Comparison of ENCODE assay signal across 8 mouse cellular contexts in genomic region chr5:142723520-142724133, GRCm38 (mm10). TPM values are rescaled to one million over a fixed set of nuclear protein-coding genes. Genes with fewer than 3 reads are reported as not detected.
A peak's percentile ranks its signal among the peaks of the same experiment; 100 is the strongest.
DNase-seq lines count a peak whose midpoint lies in the region; ATAC-seq and TF ChIP-seq lines count a peak whose summit lies in the region.

No protein-coding gene starts in this region.

- 18% methylated on average over 7 of the region's 7 CpGs for WGBS in cerebellum, adult 2 months
- WGBS in forebrain, embryonic 16.5 days = 17% methylated on average over 7 of the region's 7 CpGs
- 14% methylated on average over 7 of the region's 7 CpGs for WGBS in hindbrain, embryonic 15.5 days
- 14% methylated on average over 7 of the region's 7 CpGs for WGBS in midbrain, embryonic 10.5 days

- no peak overlapping the region for H3K9ac ChIP-seq in forebrain, embryonic 16.5 days (replicated peaks; ENCODE audit: low read depth, low read length)
- H3K9ac ChIP-seq in hindbrain, embryonic 15.5 days = no peak overlapping the region

- TF ChIP-seq POLR2A in cerebellum, adult 2 months (IDR thresholded peaks at IDR 0.05; ENCODE audit: borderline replicate concordance, insufficient read depth, low read length) = no peak; the same call in 1 of the 2 replicates

- peaks cover 3% of the 10 kb centered on the region; the same call in 1 of the 2 replicates for H3K4me1 ChIP-seq in cerebellum, adult 2 months (ENCODE audit: control insufficient read depth, insufficient read depth, low read length)
- peaks cover 4% of the 10 kb centered on the region; the same call in 1 of the 2 replicates for H3K4me1 ChIP-seq in forebrain, embryonic 16.5 days (replicated peaks; ENCODE audit: control insufficient read depth, insufficient read depth, low read length)
- peaks cover 8% of the 10 kb centered on the region for H3K4me1 ChIP-seq in hindbrain, embryonic 15.5 days (replicated peaks)
- H3K4me1 ChIP-seq in midbrain, embryonic 10.5 days = peaks cover 16% of the 10 kb centered on the region

- intact Hi-C loops in left cerebral cortex, postnatal 4 days (cut with DNase I) = no loop called here

- H3K9me3 ChIP-seq in forebrain, embryonic 16.5 days (ENCODE audit: control insufficient read depth, low read length) = no peaks in the 10 kb centered on the region
- H3K9me3 ChIP-seq in hindbrain, embryonic 15.5 days = no peaks in the 10 kb centered on the region
- peaks cover 18% of the 10 kb centered on the region; the same call in 1 of the 2 replicates for H3K9me3 ChIP-seq in midbrain, embryonic 10.5 days (replicated peaks)

- no peak overlapping the region for H3K4me3 ChIP-seq in cerebellum, adult 2 months (replicated peaks; ENCODE audit: insufficient read depth, low read depth, low read length)
- no peak overlapping the region for H3K4me3 ChIP-seq in forebrain, embryonic 16.5 days (replicated peaks; ENCODE audit: low read length)
- no peak overlapping the region for H3K4me3 ChIP-seq in hindbrain, embryonic 15.5 days
- no peak overlapping the region for H3K4me3 ChIP-seq in midbrain, embryonic 10.5 days

- peak; percentile 54 for ATAC-seq in forebrain, embryonic 16.5 days
- ATAC-seq in hindbrain, embryonic 15.5 days (ENCODE audit: low FRiP score, low read depth) = peak; percentile 63

- peaks cover 37% of the 10 kb centered on the region for H3K36me3 ChIP-seq in forebrain, embryonic 16.5 days (ENCODE audit: control insufficient read depth, insufficient read depth)
- H3K36me3 ChIP-seq in hindbrain, embryonic 15.5 days = peaks cover 45% of the 10 kb centered on the region
- H3K36me3 ChIP-seq in midbrain, embryonic 10.5 days = peaks cover 74% of the 10 kb centered on the region

- H3K27ac ChIP-seq in cerebellum, adult 2 months (ENCODE audit: insufficient read depth, low read length) = no peak overlapping the region
- H3K27ac ChIP-seq in forebrain, embryonic 16.5 days (ENCODE audit: low read length) = no peak overlapping the region
- H3K27ac ChIP-seq in hindbrain, embryonic 15.5 days (replicated peaks) = peak overlapping the region; percentile 63
- H3K27ac ChIP-seq in midbrain, embryonic 10.5 days (replicated peaks) = 0 out of 2 replicates have a peak overlapping the region, but pooled peaks have one; percentile 17

- peak; percentile 58 for DNase-seq in ovary, postnatal 14 days (ENCODE audit: low spot score)
- no peak for DNase-seq in ovary, postnatal 10 days (ENCODE audit: low spot score)
- peak; percentile 57 to 69 for DNase-seq in cerebellum, adult 2 months
- peak; percentile 77 for DNase-seq in left cerebral cortex, postnatal 4 days
- peak; percentile 71 for DNase-seq in midbrain, embryonic 10.5 days (ENCODE audit: low spot score)
- DNase-seq in spleen, postnatal 10 days (ENCODE audit: low spot score in 2 of 2) = peak; percentile 41 to 78

- peak; percentile 91 for TF ChIP-seq CTCF in cerebellum, adult 2 months (IDR thresholded peaks at IDR 0.05; ENCODE audit: borderline replicate concordance, insufficient read depth, low read depth, low read length)

- no peaks in the 10 kb centered on the region for H3K27me3 ChIP-seq in cerebellum, adult 2 months (ENCODE audit: control insufficient read depth, insufficient read depth, low read length)
- no peaks in the 10 kb centered on the region for H3K27me3 ChIP-seq in forebrain, embryonic 16.5 days (replicated peaks; ENCODE audit: control insufficient read depth, insufficient read depth, low read length)
- H3K27me3 ChIP-seq in hindbrain, embryonic 15.5 days = no peaks in the 10 kb centered on the region
- no peaks in the 10 kb centered on the region for H3K27me3 ChIP-seq in midbrain, embryonic 10.5 days (ENCODE audit: low read depth, poor library complexity, severe bottlenecking)

- H3K4me2 ChIP-seq in forebrain, embryonic 16.5 days (ENCODE audit: low read length) = no peak overlapping the region
- H3K4me2 ChIP-seq in hindbrain, embryonic 15.5 days = 0 out of 2 replicates have a peak overlapping the region, but pooled peaks have one; percentile 13

RNA-seq across cellular contexts. Expression of gene Slc29a4, which starts 31.3 kb away (rescaled TPM):
- polyA plus RNA-seq in cerebellum, adult 2 months (2012; rRNA removed) = 62.3 and 80.7 TPM in 2 replicates
- polyA plus RNA-seq in forebrain, embryonic 16.5 days (2015; fragmentation: Nextera tagmentation; extraction: Ambion mirVana) = 93.7 and 99.2 TPM in 2 replicates
- 82.0 and 99.5 TPM in 2 replicates for polyA plus RNA-seq in hindbrain, embryonic 15.5 days (2015; fragmentation: Nextera tagmentation; extraction: Ambion mirVana)
- total RNA-seq in left cerebral cortex, postnatal 4 days (2021) = 100 to 1,000 TPM; 127 to 138 TPM
- polyA plus RNA-seq in midbrain, embryonic 10.5 days (2016; fragmentation: Nextera tagmentation; extraction: Ambion mirVana) = 22.8 and 32.6 TPM in 2 replicates

Comparison
In these comparisons a context has a peak if more than half of its experiments do, and no peak if none do; other contexts are left out.
1. H3K27ac ChIP-seq: peak in hindbrain, embryonic 15.5 days (single experiment) and midbrain, embryonic 10.5 days (single experiment); none in cerebellum, adult 2 months (single experiment) and forebrain, embryonic 16.5 days (single experiment).